Mouse (Mus musculus) lung, postnatal 10 days (tissue): ENCODE results near the gene Slc30a4.

ENCODE experiments used
- DNase-seq: peaks from one replicate; pipeline ENCODE4 v3.0.0; 2021

The Slc30a4 gene

DNA sequence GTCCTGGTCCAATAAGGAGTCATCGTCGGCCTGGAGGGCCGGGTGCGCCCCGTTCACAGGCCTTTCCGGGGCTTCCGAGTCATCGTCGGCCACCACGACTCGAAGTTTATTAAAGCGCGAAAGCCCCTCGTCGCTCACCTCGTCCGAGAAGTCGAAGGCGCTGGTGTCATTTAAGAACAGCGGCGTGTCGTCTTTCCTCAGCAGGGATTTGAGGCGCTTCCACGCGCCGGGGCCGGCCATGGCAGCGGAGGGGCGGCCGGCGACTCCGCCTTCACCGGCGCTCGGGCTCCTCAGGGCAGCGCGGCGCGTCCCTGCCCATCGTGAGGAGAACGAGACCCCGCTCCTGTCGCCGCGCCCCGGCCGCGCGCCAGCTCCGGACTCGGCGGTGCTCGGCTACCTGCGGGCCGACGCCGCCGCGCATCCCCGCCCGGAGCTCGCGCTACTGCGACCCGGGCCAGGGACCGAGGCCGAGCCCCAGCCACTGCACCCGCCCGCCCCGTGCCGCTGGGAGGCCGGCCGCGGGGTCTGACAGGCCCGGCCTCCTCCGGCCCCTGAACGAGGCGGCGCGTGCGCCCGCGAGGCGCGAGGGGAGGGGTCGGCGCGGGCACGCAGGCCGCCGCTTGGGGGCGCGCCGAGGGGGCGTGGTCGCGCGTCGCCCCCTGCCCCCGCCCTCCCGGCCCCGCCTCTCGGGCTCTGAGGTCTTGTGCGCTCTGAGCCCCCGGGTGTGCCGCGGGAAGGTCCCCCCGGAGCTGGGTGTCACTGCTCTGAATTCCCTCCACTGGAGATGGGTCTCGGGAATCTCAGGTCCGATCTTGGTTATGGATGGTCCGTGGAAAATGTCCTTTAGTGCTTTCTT is at the start of gene Slc30a4:
Slc30a4 (minus strand) TSS at position 483 of the 856 bp plus-strand sequence.
- peak; percentile 83 for DNase-seq

DNA sequence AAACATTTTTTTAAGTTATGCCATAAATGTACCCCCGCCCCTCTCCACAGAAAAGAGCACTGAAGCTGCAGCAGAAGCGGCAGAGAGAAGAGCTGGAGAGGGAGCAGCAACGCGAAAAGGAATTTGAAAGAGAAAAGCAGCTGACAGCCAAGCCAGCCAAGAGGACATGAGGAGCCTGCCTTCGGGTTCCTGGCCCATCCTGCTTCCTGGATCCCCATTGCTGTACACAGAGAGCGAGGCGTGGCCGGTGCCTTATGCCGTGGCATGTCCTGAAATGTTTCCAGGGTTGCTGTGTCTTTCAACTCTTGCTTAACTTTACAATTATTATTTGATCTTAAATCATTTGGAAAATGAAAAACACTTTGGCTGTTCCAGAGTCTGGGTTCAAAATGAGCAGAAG is 44.0 kb upstream of the Slc30a4 start:
- DNase-seq = no peak

DNA sequence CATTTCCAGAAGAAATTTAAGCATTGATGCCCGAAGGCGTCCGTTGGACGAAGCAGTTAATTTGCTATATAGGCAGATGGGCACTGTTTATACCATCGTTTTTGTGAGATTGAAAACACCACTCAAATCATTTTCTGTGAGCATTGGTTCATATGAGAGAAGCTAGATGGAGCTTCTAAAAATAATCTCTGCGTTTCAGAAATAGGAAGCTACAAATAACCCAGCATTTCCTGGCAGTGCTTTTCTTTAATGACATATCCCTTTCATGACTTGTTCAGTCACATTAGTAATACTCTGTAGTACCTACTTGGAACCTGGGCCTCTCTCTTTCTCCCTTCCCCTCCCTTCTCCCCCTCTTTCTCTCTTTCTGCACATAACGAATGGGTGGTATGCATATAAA is 36.6 kb upstream of the Slc30a4 start:
- no peak for DNase-seq

DNA sequence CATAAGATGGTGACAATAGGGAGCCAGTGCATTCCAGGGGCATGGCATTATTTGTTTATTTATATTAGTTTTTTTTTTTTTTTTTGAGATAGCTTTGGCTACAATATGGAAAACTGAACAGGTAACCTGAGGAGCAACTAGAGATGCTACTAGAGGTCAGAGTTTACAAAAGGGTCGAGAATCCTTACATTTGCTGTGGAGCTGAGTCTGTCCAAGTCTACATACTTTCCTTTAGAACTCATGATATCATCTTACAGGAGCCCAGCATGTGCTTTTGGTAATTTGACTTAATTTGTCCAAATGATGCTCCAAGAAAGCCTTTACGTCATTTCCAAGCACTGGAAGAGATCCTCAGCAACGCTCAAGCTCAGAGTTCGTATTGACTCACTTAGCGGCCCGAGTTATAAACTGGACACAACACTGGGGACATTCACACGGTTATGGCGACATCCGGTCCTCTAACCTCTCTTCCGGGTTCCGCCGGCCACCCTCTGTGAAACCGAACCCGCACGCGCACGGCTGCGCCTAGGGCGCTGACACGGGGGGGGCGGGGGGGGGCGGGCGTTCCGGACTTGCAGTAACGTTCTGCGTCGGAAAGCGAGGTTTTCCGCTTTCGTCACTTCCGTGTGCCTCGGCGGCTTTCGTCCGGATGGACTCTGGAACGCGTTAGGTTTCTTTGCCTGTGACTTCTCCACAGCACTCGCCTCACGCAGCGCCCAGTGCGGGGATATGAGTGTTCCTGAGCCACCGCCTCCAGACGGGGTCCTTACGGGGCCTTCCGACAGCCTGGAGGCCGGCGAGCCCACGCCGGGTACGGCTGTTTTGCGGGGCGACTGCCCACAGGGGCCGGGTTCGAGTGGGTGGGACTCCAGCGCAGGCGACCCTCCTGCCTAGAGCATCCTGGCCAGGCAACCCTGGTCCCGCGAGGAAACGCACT is 35.7 kb upstream of the Slc30a4 start, which contains the start of gene Bloc1s6:
Bloc1s6 (plus strand) TSS at position 610 of the 937 bp plus-strand sequence.
- peak; percentile 96 for DNase-seq

DNA sequence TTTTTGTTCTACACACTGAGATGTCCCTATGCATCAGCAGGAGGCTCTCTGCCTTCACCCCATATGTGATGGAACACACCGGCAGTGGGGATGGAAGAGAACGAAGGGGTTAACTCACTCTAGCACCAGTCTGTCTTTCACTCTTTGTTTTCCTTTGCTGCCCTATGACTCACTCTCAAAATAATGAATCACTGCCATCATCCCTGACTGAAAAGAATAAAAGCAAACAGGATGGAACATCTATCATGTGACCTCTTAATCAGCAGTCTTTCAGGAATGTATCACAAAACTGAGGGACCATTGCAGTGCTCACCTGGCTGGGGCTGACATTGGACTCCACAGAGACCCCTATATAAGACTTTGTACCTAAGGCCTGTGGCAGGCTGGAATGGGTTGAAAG is 29.0 kb upstream of the Slc30a4 start:
- no peak for DNase-seq

DNA sequence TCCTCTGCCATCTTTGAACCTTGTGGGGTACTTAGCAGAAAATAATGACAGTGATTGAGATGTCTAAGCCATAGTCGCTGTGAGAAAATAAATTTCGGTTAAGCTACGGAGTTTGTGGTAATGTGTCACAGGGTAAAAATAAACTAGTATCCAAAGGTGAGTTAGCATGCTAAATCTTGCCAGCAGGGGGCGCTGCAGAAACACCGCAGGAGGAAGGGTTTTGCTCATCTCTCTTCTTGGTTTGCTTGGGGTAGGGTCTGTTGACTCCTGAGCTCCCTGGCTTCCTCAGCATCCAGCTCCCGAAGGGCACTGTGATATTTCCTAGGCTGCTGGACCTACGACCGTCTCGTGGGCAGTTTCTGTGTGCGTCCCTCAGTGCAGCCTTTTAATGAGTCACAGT is 23.1 kb upstream of the Slc30a4 start:
- peak; percentile 37 for DNase-seq

DNA sequence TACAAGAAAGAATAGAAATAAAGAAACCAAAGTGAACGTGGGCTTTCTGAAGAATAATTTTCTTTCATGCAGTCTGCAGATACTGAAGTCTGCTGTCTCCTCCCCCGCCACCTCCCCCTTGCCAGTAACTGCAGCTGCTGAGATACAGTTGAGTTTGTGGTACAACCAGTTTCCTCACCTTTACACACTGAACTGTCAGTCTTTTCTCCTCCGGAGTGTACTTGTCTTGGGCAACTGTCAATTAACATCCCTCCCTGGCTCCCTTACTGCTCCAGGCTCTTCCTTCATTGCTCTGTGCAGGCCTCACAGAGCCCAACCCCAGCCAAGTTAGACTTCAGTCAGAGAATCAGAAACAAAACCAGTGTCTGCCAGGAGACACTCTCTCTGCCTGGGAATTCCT is 18.1 kb upstream of the Slc30a4 start:
- DNase-seq = no peak

DNA sequence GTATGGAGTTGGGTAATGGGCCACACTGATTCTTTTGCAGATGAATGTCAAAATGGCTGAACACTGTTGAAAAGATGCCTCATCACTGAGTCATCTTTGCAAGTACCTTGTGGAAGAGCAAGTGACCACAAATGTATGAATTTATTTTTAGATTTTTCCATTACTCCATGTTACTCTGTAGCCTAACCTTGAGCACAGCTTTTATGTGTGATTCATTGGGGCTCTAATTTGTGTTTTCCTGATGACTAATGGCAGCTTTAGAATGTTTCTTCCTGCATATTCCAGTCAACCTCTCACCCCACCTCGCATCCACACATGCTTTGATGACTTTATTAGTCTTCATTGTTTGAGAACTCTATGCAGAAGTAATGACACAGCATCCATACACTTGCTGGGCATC is 16.8 kb upstream of the Slc30a4 start:
- DNase-seq = no peak

DNA sequence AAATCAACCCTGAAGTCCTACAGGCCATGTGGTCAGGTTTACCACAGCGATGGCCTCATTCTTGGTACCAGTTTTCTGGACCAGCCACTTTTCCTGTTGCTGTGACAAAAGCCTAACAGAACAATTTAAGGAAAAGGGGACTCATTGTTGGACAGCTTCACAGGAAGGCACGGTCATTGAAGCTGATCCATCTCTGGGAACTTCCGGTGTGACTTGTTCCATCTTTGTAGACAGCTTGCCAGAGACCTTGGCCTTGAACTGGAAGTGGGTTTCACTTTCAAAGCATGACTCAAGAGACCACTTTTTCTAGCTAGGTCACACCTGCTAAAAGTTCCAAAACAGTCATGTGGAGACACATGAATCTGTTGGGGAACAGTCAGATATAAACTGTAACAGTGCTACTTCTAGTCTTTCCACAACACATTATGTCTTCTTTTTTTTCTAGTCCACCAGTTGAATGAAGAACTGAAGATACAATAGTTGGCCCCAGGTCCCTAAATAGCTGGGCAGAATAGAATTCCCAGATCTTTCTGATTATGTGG is 13.9 kb upstream of the Slc30a4 start:
- DNase-seq = no peak

DNA sequence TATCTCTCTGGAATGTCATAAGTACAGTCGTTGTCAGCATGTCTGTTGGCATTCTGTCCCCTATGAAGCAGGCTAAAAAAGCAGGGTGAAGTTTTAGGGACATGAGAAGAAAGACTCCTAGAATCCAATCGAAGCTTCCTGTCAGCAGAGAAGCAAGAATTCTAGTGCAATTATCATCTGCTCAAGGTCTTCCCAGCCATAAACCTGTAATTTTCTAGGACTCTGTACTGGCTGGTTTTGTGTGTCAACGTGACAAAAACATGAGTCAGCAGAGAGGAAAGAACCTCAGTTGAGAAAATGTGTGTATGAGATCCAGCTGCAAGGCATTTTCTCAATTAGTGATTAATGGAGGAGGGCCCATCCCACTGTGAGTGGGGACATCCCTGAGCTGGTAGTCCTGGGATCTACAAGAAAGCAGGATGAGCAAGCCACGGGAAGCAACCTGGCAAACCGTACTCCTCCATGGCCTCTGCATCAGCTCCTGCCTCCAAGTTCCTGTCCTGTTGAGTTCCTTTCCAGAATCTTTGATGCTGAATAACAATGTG is 12.8 kb upstream of the Slc30a4 start:
- no peak for DNase-seq

DNA sequence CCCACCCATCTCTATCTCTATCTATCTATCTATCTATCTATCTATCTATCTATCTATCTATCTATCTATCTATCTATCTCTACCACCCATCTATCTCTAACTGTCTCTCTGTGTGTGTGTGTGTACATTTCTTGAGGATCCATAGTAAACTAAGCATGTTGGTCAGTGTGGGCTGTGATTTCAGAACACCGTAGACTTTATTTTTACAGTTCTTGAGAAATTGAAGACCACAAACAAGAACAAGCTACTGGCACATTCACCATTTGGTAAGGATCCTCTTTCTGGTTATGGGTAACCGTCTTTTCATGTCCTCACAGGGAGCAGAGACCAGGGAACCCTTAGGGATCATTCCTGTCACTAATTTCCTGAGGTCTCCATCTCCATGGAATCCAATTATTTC is 10.4 kb upstream of the Slc30a4 start:
- no peak for DNase-seq

DNA sequence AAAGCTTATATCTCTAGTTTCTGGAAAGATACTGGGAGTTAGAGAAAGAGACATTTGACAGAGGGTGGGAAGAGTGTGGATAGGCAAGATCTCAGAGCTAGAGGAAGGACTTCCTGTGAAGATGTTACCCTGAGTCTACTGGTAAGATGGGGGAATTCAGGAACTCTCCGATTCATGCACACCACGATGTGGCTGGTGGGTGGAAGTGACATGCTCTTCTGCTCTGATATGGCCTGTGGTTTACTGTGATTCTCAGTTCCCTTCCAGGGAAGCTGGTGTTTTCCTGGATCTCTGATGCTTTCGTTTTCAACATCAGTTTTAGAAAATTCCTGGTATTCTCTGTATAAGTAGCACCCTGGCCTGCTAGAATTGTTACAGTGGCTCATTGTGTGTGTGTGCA is 9.4 kb upstream of the Slc30a4 start:
- no peak for DNase-seq

DNA sequence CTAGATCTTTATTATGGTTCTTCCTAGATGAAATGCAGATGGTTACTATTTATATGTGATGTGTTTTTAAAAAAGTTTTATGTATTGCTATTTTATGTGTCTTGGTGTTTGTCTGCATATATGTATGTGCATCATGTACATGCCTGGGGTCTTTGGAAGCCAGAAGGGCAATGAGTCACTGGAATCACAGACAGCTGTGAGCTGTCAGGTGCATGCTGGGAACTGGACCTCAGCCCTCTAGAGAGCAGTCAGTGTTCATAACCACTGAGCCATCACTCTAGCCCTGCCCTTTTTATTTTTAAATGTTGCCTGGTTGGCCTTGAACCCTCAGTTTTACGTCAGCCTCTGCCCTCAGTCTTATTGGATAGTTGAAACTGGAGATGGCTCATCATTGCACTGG is 6.7 kb upstream of the Slc30a4 start:
- no peak for DNase-seq

DNA sequence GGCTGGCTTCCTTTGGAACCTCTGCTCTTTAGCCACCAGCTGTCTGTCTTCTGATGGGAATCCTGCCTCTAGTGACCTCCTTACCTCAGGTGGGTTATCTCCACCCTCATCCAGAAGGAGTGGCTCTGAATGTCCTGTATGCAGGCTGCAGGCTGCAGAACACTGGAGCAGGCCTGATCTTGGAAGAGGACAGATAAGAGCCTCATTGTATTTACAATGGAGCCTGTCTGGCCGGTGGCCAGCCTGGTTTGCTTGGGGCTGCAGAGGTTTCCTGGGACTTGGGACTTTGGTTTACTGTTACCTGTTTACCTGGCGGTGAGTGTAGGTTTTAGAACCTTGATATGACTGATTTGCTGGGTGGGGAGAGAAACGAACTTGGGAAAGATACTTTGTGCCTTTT is 5.6 kb upstream of the Slc30a4 start:
- no peak for DNase-seq

DNA sequence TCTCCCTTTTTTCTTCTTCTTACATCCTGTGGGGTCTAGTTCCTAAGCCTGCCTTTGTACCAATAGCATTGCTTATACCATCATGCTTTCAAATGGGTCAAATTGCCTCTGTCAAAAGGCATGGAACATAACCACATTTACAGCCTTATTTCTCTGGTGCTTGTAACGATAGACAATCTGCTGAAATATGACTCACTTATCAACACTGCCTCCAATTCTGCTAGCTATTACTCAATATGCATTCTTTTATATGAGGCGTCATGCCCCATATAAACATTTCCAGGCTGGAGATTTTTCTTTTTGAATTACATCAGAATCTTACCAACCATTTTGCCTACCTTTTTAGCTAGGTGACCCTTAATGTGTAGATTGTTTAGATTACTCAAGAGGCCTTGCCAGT is 2.1 kb upstream of the Slc30a4 start:
- no peak for DNase-seq

DNA sequence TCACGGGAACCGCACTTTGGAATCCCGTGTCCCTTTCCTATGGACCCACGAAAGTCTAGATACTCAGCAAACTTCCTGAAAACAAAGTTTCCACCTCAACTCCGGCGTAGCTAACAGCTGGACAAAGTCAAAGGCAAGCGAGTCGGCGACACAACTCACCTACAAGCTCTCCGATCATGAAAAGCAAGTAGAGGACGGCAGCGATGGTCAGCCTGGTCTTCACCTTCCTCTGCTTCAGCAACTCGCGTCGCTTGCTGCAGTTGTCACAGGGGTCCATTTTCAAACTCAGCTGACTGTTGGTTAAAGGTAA is 637 bp downstream of the Slc30a4 start:
- no peak for DNase-seq

DNA sequence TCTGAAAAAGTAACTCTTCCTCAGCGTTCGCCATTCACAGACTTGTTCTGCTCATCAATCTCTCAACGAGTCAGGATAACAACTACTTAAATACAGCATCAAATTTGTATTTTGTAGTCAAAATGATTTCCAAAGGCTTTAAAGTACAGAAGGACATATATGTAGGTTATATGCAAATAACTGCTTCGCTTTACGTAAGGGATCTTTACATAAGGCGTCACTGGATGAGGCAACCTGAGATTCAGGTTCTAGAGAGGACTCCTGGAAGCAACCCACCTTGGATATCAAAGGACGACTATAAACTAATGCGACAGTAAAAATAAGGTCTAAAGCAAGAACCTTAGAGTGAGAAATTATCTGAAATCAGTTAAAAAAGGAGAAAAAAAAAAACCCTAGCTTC is 1.5 kb downstream of the Slc30a4 start:
- no peak for DNase-seq

DNA sequence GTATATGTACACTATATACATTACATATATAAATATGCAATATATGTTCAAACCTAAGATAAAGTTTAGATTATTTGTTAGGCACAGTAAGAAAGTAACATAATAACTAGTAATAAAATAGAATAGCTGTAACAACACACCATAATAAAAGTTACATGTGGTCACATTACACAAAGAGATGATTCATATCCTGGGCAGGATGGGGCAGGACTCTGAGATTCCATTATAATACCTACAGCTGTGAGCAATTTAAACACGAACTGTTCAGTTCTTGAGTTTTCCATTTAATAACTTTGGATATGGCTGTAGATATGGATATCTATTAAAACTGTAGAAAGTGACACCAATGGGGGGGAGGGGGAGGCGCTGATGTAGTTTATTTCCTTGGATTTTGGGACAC is 4.9 kb downstream of the Slc30a4 start:
- DNase-seq = no peak

DNA sequence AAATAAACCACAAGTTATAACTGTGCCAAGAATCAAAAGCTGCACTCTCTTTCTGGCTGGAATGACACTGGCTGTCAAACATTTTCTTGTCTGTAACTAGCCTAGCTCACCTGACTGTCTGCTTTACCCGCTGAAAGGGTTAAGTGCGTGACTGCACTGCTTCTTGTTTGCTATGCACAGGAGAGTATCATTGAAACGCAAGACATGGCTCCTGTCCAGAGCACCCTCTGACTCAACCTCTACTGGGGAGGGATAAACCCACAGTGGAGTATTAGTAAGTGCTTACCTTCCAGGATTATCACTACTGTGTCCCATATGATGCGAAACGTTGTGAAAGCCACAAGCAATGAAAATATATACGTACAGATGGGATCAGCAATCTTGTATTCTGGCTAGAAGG is 15.8 kb downstream of the Slc30a4 start:
- DNase-seq = peak; percentile 37

DNA sequence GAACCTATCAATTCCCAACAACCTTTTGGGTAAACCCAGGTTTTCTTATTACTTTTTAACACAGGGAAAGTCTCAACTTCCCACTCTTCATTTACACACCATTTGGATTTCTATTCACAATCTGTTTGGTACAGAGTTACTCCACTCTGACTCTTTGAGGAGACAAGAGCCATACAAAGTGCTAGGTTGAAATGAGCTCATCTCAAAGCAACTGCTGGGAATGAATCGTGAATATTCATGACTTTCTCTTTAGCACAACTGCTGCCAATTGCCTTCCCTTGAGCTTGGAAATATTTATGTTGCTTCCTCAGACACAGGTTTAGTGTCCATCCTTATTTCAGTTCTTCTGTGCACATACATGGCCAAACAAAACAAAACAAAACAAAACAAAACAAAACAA is 18.8 kb downstream of the Slc30a4 start:
- no peak for DNase-seq

DNA sequence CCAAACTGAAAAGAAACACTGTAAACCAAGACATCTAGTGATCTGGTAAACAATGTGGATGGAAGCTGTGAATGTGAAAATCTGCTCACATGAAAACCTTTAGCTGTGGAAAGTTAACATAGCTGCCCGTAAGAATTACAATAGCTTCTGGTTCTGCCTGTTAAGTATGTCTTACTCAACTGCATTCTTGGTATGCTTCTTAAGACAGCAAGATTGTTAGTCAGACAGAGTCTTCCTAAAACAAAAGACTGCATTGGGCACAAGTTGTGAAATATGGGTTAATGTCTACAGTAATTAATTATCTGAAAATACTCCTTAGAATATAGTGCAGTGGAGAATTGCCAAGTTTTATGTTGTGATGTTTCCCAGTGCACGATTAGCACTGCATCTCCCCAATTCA is 19.9 kb downstream of the Slc30a4 start:
- no peak for DNase-seq

DNA sequence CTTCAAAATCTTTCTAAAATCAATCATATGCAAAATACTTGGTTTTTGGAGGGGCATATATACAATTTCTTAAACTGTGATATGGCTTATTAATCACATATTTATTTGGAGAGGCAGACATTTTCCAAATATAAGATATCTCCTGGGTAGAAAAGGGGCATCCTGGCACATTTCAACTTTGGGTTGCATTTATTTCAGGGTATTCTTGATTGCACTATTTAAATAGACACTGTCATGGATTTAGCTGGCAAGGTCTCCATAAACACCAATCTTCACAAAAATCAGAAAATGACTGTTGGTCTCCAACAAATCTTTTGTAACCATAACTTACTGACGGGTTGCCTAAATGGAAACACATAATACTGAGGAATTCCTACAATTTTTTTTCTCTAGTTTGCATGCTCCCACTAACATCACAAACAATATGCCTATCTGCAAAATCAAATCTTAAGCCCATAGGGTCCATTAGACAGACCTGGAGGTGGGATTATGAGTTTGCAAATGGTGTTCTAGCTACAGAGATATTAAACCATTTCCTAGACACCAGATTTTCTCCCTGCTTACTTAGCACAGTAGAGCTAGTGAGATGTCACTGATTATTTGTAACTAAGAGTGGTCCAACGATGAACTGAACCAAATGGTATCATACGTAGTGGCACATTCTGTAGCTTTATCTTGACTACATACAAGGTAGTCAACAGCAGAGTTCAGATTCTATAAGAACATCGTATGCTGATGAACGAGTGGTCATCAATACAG is 20.9 kb downstream of the Slc30a4 start:
- no peak for DNase-seq

DNA sequence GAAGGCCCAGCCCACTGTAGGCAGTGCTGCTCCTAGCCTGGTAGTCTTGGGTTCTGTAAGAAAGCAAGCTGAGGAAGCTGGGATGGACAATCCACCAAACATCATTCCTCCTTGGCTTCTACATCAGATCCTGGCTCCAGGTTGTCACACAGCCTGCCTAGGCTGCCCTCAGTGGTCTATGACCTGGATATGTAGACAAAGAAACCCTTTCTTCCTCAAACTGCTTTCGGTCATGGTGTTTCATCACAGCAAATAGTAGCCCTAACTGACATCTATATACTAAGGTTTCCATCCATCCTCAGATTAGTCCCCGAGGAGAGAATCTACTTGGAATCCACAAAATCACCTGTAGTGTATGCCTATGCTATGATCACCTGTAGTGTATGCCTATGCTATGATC is 27.3 kb downstream of the Slc30a4 start:
- DNase-seq = no peak
